Mouse (Mus musculus): Measurements from ENCODE around the gene Inf2. TPM values are rescaled to one million over a fixed set of nuclear protein-coding genes. Genes with fewer than 3 reads are reported as not detected.

Gene Inf2
- total RNA-seq, 2 experiments from 2014 or later, result 127 to 138 TPM

DNA sequence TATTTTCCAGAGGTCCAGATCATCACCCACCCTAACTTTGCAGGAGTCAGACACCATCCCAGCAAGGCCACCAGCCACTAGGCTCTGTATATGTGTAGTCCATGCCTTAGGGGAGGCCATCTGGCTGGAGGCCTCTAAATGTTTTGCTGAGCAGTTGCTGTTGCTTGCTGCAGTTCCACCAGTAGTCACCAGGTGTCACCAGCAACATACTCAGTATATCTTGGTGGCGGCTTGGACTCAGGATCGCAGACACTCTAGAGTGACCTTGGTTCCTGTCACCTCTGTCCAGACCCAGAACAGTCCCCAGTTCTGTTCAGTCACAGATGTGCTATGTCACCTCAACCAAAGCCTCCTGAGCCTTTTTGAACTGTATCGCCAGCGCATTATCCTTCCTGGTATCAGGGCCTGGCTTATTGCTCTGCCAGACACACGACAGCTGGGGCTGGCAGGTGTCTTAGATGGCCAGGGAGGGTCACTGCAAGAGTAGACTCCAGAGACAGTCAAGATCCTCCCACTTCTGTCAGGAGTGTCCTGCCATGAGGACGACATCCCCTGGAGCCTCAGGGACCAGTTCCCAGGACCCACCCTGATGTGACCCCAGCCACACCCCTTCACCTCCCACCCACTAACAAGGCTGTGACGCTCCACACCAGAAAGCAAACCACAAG, 64.7 kb downstream of the Inf2 start:
- DNase-seq (ENCODE audit: low spot score in 2 of 2), result peak; percentile 84 to 91

DNA sequence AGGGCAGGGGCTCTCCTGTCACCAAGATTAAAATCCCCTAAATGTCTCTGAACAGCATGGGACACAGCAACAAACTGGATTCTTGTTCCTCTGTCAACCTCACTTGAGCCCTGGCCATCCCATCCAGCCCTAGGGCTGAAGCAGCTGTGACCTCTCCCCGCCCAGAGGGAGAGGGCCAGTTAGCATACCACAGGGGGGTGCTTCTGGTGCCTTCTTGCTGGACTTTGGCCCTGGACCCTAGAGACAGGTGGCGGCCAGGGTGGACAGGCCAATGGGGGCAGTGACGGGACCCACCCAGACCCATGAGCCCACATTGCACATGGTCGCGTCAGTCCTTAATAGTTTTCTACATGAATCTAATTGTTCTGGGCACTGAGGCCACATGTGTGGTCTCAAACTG, 65.5 kb downstream of the Inf2 start:
- DNase-seq (ENCODE audit: low spot score in 2 of 2), result no peak

GRCm38 (mm10) chr12:112658619-112659018, 70.0 kb downstream of the Inf2 start:
- DNase-seq (ENCODE audit: low spot score in 2 of 2), result peak; percentile 45 to 62

GRCm38 (mm10) chr12:112659109-112659508, 70.5 kb downstream of the Inf2 start:
- peak; percentile 64 to 75 for DNase-seq (ENCODE audit: low spot score in 2 of 2)

- DNase-seq (ENCODE audit: low spot score in 2 of 2), result no peak
Measured at GRCm38 (mm10) chr12:112660576-112661326, 72.2 kb downstream of the Inf2 start.

DNA sequence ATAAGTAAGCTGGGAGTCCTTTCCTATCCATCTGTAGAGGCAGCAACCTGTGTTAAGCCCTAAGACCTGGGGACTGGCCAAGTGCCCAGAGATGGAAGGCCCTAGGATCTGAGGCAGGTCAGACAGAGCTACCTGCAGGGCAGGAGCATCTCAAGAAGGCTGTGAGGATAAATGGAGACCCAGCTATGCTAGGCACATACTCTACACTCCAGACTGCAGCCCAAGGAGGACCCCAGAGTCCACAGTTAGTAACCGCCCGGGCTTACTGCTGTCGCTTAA, 72.7 kb downstream of the Inf2 start:
- DNase-seq (ENCODE audit: low spot score in 2 of 2), result no peak

DNA sequence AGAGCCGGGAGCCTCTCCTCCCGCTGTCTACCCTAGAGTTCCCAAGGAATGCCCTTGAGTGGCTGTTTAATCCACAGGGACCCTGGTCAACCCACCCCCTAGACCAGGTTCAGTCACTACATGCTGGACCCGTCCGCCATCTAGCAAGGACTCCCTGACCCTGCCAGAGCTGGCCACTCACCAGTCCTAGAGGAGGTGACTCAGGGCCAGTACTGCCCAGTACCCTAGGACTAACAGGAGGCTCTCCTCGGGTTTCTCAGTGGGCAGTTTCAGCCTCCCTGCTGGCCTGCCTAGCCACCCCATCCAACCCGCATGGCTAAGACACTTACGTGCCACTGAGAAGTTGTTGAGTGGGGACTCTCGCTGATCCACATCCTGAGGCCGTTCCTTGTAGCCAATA, 73.3 kb downstream of the Inf2 start:
- no peak for DNase-seq (ENCODE audit: low spot score in 2 of 2)

- DNase-seq (ENCODE audit: low spot score in 2 of 2), result no peak
Measured at GRCm38 (mm10) chr12:112663303-112663702, 74.7 kb downstream of the Inf2 start.

- DNase-seq (ENCODE audit: low spot score in 2 of 2), result no peak
Measured at GRCm38 (mm10) chr12:112663716-112664115, 75.1 kb downstream of the Inf2 start.

GRCm38 (mm10) chr12:112664124-112664523, 75.5 kb downstream of the Inf2 start:
- no peak for DNase-seq (ENCODE audit: low spot score in 2 of 2)

GRCm38 (mm10) chr12:112664656-112665055, 76.1 kb downstream of the Inf2 start:
- no peak for DNase-seq (ENCODE audit: low spot score in 2 of 2)

Small RNAs within 50 kb of the gene (microRNA-seq; reads per million reads assigned to microRNA genes)
- 0.99 to 2.7 reads per million in 2 experiments for gene Mir6939

Other genes starting within 250 kb of the Inf2 start
- gene A530016L24Rik, start 99.3 kb upstream of the Inf2 start, total RNA-seq (2021), result under 1 TPM in 1 of 2 experiments, not detected in 1; 0.21 TPM
- gene Tmem179, start 72.0 kb upstream of the Inf2 start, total RNA-seq (2021), result 100 to 1,000 TPM; 117 to 118 TPM
- 10 to 100 TPM; 16.4 to 19.7 TPM for gene Adssl1, start 31.3 kb downstream of the Inf2 start, total RNA-seq (2021)
- 10 to 100 TPM; 21.6 to 22.0 TPM for gene Siva1, start 55.9 kb downstream of the Inf2 start, total RNA-seq (2021)
- 100 to 1,000 TPM; 161 to 169 TPM for gene Akt1, start 86.1 kb downstream of the Inf2 start, total RNA-seq (2021)
- 1 to 10 TPM; 1.1 to 1.5 TPM for gene Zbtb42, start 90.0 kb downstream of the Inf2 start, total RNA-seq (2021)
- gene Cep170b, start 131.7 kb downstream of the Inf2 start, total RNA-seq (2021), result 100 to 1,000 TPM; 267 to 284 TPM
- gene Pld4, start 171.9 kb downstream of the Inf2 start, total RNA-seq (2021), result 1 to 10 TPM; 9.7 to 10.0 TPM
- 1 to 10 TPM; 5.8 to 6.6 TPM for gene Ahnak2, start 213.9 kb downstream of the Inf2 start, total RNA-seq (2021)
- 10 to 100 TPM; 19.6 to 22.1 TPM for gene Clba1, start 220.2 kb downstream of the Inf2 start, total RNA-seq (2021)
- 10 to 100 TPM; 10.8 to 12.9 TPM for gene Cdca4, start 240.6 kb downstream of the Inf2 start, total RNA-seq (2021)

Data from left cerebral cortex, adult 18-20 months (tissue).